Mouse (Mus musculus) liver, postnatal 0 days (tissue): ENCODE results near the gene Ccdc107. TPM values are rescaled to one million over a fixed set of nuclear protein-coding genes. Genes with fewer than 3 reads are reported as not detected.

Experiments
- ATAC-seq: fragments of 200-750 bp; cut with Nextera tagmentation; 2 replicates; pipeline ENCODE4 v1.8.0; 2017; ENCODE audit warnings: mild to moderate bottlenecking, moderate library complexity
- DNase-seq: peaks from one replicate; pipeline ENCODE4 v3.0.0-alpha.2; 2016
- H3K27ac ChIP-seq: fragments of 300-500 bp; sonication (generic); 2 replicates; pipeline ENCODE4 v1.5.1; 2014; ENCODE audit warnings: antibody characterized with exemption, moderate library complexity, mild to moderate bottlenecking, low read depth
- H3K27me3 ChIP-seq: fragments of 300-500 bp; sonication (generic); 2 replicates; pipeline ENCODE4 v1.6.1; 2014; ENCODE audit warnings: low read length, control low read depth, mixed read lengths; ENCODE audit not compliant: insufficient read depth
- H3K36me3 ChIP-seq: fragments of 300-500 bp; sonication (generic); replicated peaks from 2 replicates; pipeline ENCODE4 v1.6.1; 2014; ENCODE audit warnings: mild to moderate bottlenecking, control low read depth, low read length, moderate library complexity, mixed read lengths; ENCODE audit not compliant: insufficient read depth
- H3K4me1 ChIP-seq: fragments of 300-500 bp; sonication (generic); 2 replicates; pipeline ENCODE4 v1.6.1; 2014; ENCODE audit warnings: antibody characterized with exemption, mild to moderate bottlenecking, control low read depth; ENCODE audit not compliant: insufficient read depth
- H3K4me2 ChIP-seq: fragments of 300-500 bp; sonication (generic); 2 replicates; pipeline ENCODE4 v1.6.1; 2014; ENCODE audit warnings: low read depth, mild to moderate bottlenecking, low read length, moderate library complexity, mixed read lengths
- H3K4me3 ChIP-seq: fragments of 300-500 bp; sonication (generic); 2 replicates; pipeline ENCODE4 v1.5.1; 2014; ENCODE audit warnings: low read depth, low read length
- H3K9ac ChIP-seq: fragments of 300-500 bp; sonication (generic); replicated peaks from 2 replicates; pipeline ENCODE4 v1.6.1; 2014; ENCODE audit warnings: mild to moderate bottlenecking, moderate library complexity
- H3K9me3 ChIP-seq: fragments of 300-500 bp; sonication (generic); 2 replicates; pipeline ENCODE4 v1.6.1; 2016; ENCODE audit warnings: mild to moderate bottlenecking, control low read depth, low read length, mixed read lengths
- CTCF ChIP-seq: sonication (generic); IDR thresholded peaks from 2 replicates; pipeline ENCODE4 v1.5.1; 2016; ENCODE audit warnings: antibody characterized with exemption, low read depth
- EP300 ChIP-seq: IDR thresholded peaks from 2 replicates; pipeline ENCODE4 v1.6.1; 2016; ENCODE audit warnings: antibody characterized with exemption, low read depth, mild to moderate bottlenecking
- WGBS: fragments of 180-500 bp; shearing (Covaris S2); extraction: QIAGEN DNeasy Blood & Tissue Kit; methylation state at CpG from one replicate; pipeline ENCODE4 v1.1.7; 2014; ENCODE audit not compliant: insufficient replicate concordance; 5-methylcytosine and 5-hydroxymethylcytosine counted together
- polyA plus RNA-seq: library from polyadenylated mRNA; unstranded; fragments of >200 nt; fragmentation: Nextera tagmentation; extraction: Ambion mirVana; gene quantifications from 2 replicates; pipeline ENCODE4 v1.2.1, GENCODE M21; 2015

Gene Ccdc107
- polyA plus RNA-seq, 1 experiment from 2014 or later = 41.1 TPM

DNA sequence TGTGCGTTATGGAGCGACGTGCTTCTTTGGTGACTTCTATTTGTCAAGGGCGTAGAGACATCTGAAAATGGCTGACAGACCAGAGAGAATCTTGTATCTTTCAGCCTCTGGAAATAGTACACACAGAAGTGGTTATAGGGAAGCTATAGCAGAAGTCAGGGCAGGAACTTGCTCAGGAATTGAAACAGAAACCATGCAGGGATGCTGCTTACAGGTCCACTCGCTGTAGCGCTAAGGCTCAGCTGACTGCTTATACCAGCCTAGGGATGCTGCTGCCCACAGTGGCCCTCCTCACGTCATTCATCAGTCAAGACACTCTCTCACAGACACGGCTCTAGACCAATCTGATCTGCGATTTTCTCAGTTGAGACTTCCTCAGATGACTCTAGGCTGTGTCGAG lies 22.4 kb upstream of the Ccdc107 start:
- 82% methylated on average over 10 of the region's 10 CpGs for WGBS
- H3K9me3 ChIP-seq = no peaks in the 10 kb centered on the region
- DNase-seq = no peak
- no peaks in the 10 kb centered on the region for H3K36me3 ChIP-seq
- TF ChIP-seq EP300 (no peak), CTCF (no peak)
- H3K4me3 ChIP-seq = no peak overlapping the region
- H3K9ac ChIP-seq = no peak overlapping the region
- no peak overlapping the region for H3K4me2 ChIP-seq
- ATAC-seq = 0 out of 2 replicates have a peak, but pooled peaks have one; percentile 15
- no peak overlapping the region for H3K27ac ChIP-seq
- H3K4me1 ChIP-seq = no peaks in the 10 kb centered on the region; the same call in 1 of the 2 replicates
- no peaks in the 10 kb centered on the region for H3K27me3 ChIP-seq

- TF ChIP-seq CTCF (no peak), EP300 (no peak)
- no peak overlapping the region for H3K4me3 ChIP-seq
- no peak for DNase-seq
- H3K9me3 ChIP-seq = no peaks in the 10 kb centered on the region
- no peak for ATAC-seq
- no peak overlapping the region for H3K27ac ChIP-seq
- no peaks in the 10 kb centered on the region for H3K36me3 ChIP-seq
- no peak overlapping the region for H3K4me2 ChIP-seq
- peaks cover 7% of the 10 kb centered on the region for H3K4me1 ChIP-seq
- 55% methylated on average over 1 of the region's 1 CpGs for WGBS
- H3K27me3 ChIP-seq = no peaks in the 10 kb centered on the region
- no peak overlapping the region for H3K9ac ChIP-seq
These were observed 19.1 kb upstream of the Ccdc107 start for GRCm38 (mm10) chr4:43473636-43474035.

DNA sequence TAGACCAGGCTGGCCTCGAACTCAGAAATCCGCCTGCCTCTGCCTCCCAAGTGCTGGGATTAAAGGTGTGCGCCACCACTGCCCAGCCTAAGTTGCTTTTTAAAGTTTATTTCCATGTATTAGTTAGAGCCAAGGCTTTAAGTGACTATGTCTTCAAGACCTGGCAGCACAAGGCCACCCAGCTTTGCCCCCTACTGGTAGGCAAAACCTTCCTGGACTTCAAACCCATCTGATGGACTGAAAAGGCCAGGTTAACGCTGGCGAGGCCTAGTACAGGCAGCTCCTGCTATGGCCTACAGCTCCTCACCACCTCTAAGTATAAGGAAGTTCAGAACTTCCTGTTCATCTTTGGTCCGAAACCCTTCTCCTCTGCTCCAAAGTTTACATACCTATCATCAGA lies 16.1 kb upstream of the Ccdc107 start:
- peaks cover 10% of the 10 kb centered on the region for H3K4me1 ChIP-seq
- WGBS = 66% methylated on average over 6 of the region's 6 CpGs

DNA sequence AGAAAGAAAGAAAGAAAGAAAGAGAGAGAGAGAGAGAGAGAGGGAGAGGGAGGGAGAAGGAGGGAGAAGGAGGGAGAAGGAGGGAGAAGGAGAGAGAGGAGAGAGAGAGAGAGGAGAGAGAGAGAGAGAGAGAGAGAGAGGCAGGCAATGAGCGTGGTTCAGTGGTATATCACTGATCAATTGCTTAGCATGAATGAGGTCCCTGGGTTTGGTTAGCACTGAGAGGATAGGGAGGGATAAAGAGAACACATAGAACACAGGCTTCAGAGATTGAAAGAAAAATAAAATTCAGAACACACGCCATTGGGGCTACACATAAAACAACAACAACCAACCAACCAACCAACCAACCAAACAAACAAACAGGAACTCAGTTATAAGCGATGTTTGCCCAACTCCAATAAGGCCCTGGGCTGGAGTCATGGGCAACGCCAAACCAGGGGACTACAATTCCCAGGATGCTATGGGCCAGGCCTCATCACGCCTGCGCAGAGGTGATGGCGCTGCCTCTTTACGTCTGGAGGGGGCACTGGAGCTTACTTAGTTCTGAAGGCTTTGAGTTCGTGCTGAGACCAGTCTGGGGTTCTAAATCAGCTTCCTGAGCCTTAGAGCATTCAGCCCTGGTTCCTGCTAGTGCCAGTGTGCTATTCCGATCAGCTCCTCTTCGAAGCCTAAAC lies 14.7 kb upstream of the Ccdc107 start:
- no peaks in the 10 kb centered on the region for H3K9me3 ChIP-seq
- H3K4me1 ChIP-seq = peaks cover 10% of the 10 kb centered on the region
- 17% methylated on average over 11 of the region's 11 CpGs for WGBS
- no peak for TF ChIP-seq EP300
- peak; percentile 76 for TF ChIP-seq CTCF
- peak overlapping the region; percentile 69 for H3K27ac ChIP-seq
- peak overlapping the region; percentile 59 for H3K9ac ChIP-seq
- H3K36me3 ChIP-seq = no peaks in the 10 kb centered on the region
- H3K4me2 ChIP-seq = peak overlapping the region; percentile 82
- no peaks in the 10 kb centered on the region for H3K27me3 ChIP-seq
- ATAC-seq (peak; percentile 94), DNase-seq (peak; percentile 88)
- peak overlapping the region; percentile 46 for H3K4me3 ChIP-seq

More for the DNA sequence above, 16.1 kb upstream of the Ccdc107 start:
- ATAC-seq = no peak
- Histone ChIP-seq H3K27ac (no peak overlapping the region), H3K9me3 (no peaks in the 10 kb centered on the region), H3K4me3 (no peak overlapping the region), H3K36me3 (no peaks in the 10 kb centered on the region), H3K9ac (no peak overlapping the region), H3K27me3 (no peaks in the 10 kb centered on the region), H3K4me2 (no peak overlapping the region)
- no peak for DNase-seq
- TF ChIP-seq EP300 (no peak), CTCF (peak; percentile 54)

DNA sequence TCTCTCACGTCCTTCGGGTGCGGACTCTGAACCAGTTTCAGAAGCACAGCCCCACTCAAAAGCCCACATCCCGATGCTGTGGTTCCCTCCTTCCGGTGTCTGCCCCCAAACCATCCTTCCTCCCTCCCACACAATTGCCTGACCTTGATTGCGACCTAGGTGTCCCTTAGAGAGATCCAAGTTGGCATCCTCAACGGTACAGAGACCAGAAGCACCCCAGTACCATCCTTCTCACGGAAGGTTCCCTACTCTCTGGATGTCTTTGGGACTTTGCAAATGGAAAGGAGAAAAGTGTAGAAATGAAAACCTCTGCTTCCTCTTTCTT lies 14.2 kb upstream of the Ccdc107 start:
- Histone ChIP-seq H3K36me3 (no peaks in the 10 kb centered on the region), H3K4me2 (peak overlapping the region; percentile 82), H3K9ac (peak overlapping the region; percentile 59), H3K27me3 (no peaks in the 10 kb centered on the region), H3K4me3 (peak overlapping the region; percentile 46), H3K9me3 (no peaks in the 10 kb centered on the region), H3K4me1 (peaks cover 10% of the 10 kb centered on the region), H3K27ac (peak overlapping the region; percentile 69)
- TF ChIP-seq CTCF = no peak
- TF ChIP-seq EP300 = no peak
- WGBS = 30% methylated on average over 8 of the region's 8 CpGs
- DNase-seq (no peak), ATAC-seq (no peak; the same call in none of the 2 replicates)

GRCm38 (mm10) chr4:43478906-43479832 lies 13.5 kb upstream of the Ccdc107 start:
- Histone ChIP-seq H3K4me1 (peaks cover 10% of the 10 kb centered on the region), H3K9me3 (no peaks in the 10 kb centered on the region), H3K27me3 (no peaks in the 10 kb centered on the region), H3K4me3 (no peak overlapping the region), H3K27ac (peak overlapping the region; percentile 69), H3K9ac (no peak overlapping the region; the same call in 1 of the 2 replicates), H3K4me2 (peak overlapping the region; percentile 82), H3K36me3 (no peaks in the 10 kb centered on the region)
- peak; percentile 80 for DNase-seq
- 44% methylated on average over 24 of the region's 24 CpGs for WGBS
- ATAC-seq = no peak
- TF ChIP-seq CTCF (peak; percentile 76), EP300 (no peak)
